Mouse (Mus musculus): ENCODE results near the gene Slc9a2. TPM values are rescaled to one million over a fixed set of nuclear protein-coding genes. Genes with fewer than 3 reads are reported as not detected.

Slc9a2 gene
- total RNA-seq (2023; ENCODE audit: inconsistent age), result not detected in 4 replicates

GRCm38 (mm10) chr1:40680067-40680867 lies at the start of gene Slc9a2:
Gene Slc9a2 (plus strand): TSS chr1:40680574.

DNA sequence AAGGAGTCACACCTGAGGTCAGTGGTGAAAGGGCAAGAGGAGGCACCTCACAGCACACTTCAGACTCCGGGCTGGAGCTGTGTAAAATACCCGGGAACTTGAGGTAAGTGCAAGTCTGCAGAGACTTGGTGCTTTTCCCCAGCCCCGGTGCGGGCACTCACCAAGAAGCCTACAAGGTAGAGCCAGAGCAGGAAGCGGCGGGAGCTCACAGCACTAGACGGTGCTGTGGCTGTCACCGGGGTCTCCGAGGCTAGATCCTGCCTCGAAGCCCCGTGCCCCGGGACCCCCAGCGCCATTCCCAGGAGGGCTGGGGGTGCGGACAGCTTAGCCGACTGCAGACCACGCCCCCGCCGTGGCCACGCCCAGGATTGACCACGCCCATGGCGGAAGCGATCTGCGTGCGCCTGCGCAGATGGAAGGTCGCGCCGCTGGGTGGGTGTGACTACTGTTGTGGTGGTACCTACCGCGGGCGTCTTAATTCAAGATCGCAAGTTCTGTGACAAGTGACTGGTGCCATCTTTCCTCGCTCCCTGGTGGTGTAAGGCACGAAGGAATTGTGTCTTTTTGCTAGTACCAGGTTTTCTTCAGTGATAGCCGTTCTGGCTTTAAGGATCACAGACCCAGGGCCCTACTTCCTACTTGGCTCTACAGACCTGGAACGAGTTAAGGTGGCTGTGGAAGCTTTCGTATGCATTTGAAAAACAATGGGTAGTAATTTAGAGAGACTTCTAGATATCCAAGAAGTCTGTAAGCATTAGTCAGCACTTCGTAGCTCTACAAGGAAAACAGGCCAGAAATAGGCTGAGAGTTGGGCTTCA lies 110.2 kb downstream of the Slc9a2 start, which contains the start of gene Mfsd9:
Gene Mfsd9 (minus strand): TSS at position 364 of the 818 bp plus-strand sequence.

GRCm38 (mm10) chr1:40805351-40805750 lies 125.0 kb downstream of the Slc9a2 start, which contains the start of gene Tmem182:
Gene Tmem182 (plus strand): TSS chr1:40805601.

Other genes starting within 250 kb of the Slc9a2 start
- 1.1 to 2.6 TPM (median 1.5 TPM) in 4 replicates for gene Il18r1, start 215.0 kb upstream of the Slc9a2 start, total RNA-seq (2023; ENCODE audit: inconsistent age)
- gene Il18rap, start 165.2 kb upstream of the Slc9a2 start, total RNA-seq (2023; ENCODE audit: inconsistent age), result 0.19 to 1.0 TPM (median 0.33 TPM) in 3 of 4 replicates, not detected in the other
- not detected in 4 replicates for gene Slc9a4, start 100.5 kb upstream of the Slc9a2 start, total RNA-seq (2023; ENCODE audit: inconsistent age)
- 1.1 to 1.4 TPM (median 1.2 TPM) in 4 replicates for gene Mfsd9, start 110.1 kb downstream of the Slc9a2 start, total RNA-seq (2023; ENCODE audit: inconsistent age)
- not detected in 4 replicates for gene Tmem182, start 125.0 kb downstream of the Slc9a2 start, total RNA-seq (2023; ENCODE audit: inconsistent age)